Mouse (Mus musculus) monocyte, adult 2 months (primary cell): ENCODE measurements around the gene Tmem200a.
"Not testable (repeated sequence)": the region's sequence is repeated elsewhere in the genome, so short reads cannot be mapped to it uniquely, and the experiment has no call there.

ENCODE experiments used
- DNase-seq, 2 experiments: peaks; one replicate each; pipeline ENCODE4 v3.0.0; 2022; ENCODE audit warnings: low spot score in 2 of 2, low read depth in 1 of 2

Gene Tmem200a

DNA sequence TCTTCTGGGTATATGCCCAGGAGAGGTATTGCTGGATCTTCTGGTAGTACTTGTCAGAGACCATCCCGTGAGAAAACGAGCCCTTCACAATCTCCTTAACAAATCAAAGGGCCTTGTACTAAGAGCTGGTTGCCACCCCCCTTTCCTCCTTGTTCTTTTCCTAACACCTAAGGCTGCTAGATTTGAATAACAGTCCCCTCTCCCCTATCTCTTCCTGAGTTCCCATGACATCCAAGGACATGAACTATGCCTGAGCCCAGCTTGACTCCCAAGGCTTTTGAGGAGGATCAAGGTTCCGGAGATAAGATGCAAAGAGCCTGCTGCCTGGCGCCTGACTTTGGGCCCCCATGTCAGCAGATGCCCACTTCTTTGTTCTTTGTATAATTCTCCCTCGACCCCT, 184.7 kb downstream of the Tmem200a start:
- DNase-seq = not testable (repeated sequence)

GRCm38 (mm10) chr10:25887225-25887624, 191.6 kb downstream of the Tmem200a start:
- no peak for DNase-seq

- no peak for DNase-seq
These were observed 194.3 kb downstream of the Tmem200a start for GRCm38 (mm10) chr10:25884512-25884911.

DNA sequence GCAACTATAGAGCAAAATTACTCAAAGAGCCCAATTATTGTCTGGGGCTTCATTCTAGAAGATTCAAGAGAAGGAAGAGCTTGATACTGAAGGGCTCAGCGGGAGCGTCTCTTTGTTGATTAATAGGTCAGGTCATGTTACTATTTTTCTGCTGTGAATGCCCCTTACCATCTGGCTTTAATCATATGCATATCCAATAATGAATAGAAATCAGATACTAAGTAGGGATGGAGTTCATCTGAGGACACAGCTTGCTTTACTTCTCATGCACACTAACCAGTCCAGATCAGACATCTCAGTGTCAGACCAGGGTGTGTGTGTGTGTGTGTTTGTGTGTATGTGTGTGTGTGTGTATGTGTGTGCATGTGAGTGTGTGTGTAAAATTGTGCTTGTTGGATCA, 201.1 kb downstream of the Tmem200a start:
- no peak for DNase-seq

DNA sequence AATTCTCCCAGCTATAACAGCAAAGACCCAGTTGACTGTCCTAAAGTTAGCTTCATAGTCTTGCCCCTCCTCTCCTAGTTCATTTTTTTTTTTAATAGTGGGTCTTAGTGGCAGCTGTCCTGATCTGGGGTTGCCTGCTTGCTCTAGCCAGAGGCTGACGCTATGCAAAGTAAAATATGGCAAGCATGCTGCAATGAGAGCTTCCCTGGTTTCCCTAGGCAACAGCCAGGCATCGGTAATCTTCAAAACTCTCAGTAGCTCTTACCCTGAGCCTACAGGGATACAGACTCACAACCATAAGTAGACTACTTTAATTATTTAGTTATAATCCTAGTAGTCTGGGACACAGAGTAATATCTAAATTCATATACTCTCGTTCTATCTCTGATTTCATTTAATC, 202.0 kb downstream of the Tmem200a start:
- no peak for DNase-seq

DNA sequence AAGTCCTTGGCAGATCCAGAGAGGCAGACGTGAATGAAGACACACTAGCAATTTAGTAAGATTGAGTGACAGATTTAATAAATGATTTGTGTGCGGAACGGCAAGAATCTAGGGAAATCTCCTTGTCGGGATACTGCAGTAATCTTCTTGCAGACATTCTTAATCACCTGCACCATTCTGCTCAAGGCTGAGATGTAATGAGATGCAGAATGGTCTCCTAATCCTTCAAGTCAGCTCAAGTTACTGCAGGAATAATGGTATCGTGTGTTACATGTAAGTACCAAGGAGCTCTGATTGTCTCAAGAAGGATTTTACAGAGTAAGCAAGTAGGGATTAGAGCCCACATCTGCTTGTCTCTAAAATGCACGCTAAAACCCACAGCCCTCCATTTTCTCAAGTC, 210.1 kb downstream of the Tmem200a start:
- no peak for DNase-seq
